Mouse (Mus musculus): Measurements from ENCODE around the gene Rnf152. TPM values are rescaled to one million over a fixed set of nuclear protein-coding genes. Genes with fewer than 3 reads are reported as not detected.

Rnf152 gene
- total RNA-seq (2015; ENCODE audit: low replicate concordance): not detected in 2 replicates
- not detected in 2 replicates for total RNA-seq (2017; ENCODE audit: low replicate concordance)

DNA sequence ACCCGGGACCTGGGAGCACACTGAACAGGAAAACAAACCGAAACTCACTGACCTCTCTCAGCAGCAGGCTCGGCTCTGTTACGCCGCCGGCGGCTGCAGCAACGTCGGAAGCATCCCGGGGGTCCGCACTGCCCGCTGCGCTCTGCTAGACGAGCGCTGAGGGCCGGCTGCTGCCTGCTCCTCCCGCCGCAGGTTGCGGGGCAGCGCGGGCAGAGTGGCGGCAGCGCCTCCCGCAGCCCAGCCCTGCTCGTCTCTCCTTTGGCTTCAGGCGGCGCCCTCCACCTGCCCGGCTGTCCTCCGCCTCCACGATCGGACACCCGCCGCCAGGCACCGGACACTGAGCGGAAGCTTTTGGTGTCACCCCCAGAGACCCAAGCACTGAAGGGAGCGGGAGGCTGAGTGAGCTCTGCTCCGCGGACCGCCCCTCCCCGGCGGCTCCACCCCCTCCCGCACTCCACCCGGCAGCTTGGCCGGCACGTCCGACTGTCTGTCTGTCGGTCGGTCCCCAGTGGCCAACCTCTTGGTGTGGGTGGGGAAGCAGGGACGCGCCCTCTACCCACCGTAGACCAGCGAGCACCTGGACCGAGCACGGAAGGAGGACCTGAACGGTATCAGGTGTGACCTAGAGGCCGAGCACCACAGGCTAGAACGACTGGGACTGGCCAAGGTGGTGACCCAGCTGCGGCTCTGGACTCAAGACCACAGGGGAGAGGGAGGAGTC lies at the start of gene Rnf152:
Gene Rnf152 (minus strand): TSS at position 420 of the 721 bp plus-strand sequence.
- ATAC-seq (replicated peaks; ENCODE audit: low FRiP score, poor library complexity, severe bottlenecking): peak; percentile 39; the same call in 1 of the 2 replicates

DNA sequence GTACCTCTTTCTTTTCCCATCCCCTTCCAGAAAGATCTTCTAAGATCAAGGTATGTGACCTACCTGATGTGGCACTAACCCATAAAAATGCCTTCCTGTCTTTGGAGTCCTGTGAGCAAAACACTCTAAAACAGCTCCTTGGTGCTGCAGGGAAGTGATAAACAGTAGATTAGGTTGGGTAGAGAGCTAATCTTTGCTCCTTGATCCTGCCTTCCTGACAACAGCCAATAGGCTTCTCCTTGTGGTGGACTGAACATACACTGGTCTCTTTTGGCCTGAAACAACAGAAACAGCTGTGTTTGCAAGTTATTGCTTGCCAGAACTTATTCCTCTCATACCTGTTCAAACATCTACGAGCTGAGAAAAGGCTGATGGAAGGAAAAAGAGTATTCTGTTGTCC lies 46.3 kb upstream of the Rnf152 start:
- no peak for ATAC-seq (replicated peaks; ENCODE audit: low FRiP score, poor library complexity, severe bottlenecking)

DNA sequence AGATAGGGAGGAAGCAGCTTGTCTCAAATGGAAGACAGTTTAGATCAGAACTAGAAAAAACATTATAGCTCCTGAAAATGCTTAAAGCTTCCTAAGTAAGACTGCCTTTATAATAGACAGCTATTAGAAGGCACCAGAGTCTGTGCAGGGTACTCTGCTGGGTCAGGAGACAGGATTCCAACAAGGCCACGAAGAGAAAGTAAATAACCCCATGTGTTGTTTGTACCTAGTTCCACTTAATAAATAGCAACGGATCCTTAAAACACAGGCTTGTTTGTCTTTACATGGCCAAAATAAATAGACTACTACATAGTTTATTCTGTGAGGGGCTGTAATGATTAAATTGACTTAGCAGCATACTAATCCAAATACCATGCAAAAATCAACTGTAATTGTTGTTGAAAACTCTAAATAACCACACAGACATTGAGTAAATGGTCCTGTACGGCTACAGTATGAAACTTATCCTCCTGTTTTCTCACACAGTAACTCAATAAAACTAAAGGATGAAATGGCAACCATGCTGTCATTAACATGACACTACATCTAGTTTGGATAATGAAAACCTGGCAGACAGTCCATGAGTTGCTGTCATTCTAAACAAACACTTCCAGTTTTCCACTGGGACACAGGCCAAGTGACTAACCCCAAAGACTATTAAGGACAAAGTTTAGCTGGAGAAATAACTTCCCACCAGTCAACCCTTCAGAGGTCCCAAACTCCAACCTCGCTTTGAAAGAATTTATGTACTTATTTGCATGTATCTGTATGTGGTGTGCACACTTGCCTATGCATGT lies 27.8 kb upstream of the Rnf152 start:
- no peak for ATAC-seq (replicated peaks; ENCODE audit: low FRiP score, poor library complexity, severe bottlenecking)

DNA sequence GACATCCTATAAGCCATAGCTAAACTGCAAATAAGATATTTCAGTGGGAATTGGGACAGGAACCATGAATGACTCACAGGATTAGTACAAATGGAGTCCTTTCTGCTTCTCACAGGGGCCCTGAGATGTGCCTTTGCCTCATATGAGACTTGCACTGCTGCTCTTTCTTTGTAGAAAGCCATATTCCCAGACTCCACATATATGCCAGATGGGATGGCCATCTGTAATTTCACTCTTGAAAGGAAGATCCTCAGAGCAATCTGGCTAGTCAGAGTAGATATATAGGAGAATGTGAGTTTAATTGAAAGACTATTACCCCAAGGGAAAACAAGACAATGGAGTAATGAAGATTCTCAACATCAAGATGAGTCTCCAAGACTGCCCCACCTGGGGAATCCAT lies 21.0 kb upstream of the Rnf152 start:
- ATAC-seq (replicated peaks; ENCODE audit: low FRiP score, poor library complexity, severe bottlenecking): no peak

DNA sequence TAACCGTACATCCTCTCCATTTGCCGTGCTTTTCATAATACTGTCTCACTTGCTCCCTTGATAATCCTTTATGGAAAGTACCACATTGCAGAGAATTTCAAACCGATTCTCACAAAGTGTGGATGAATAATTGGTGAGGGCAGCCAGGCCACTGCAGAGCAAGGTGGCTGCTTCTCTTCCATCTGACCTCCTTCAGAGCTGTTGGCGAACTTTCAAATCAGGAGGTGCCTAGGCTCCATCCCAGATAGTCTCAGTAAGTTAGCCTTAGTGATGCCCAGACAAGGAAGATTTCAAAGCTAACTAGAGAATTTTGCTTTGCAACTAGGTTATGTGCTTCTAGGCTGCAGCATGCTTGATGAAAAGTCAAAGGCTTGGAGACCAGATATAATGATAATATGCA lies 18.1 kb upstream of the Rnf152 start:
- ATAC-seq (replicated peaks; ENCODE audit: low FRiP score, poor library complexity, severe bottlenecking): no peak

DNA sequence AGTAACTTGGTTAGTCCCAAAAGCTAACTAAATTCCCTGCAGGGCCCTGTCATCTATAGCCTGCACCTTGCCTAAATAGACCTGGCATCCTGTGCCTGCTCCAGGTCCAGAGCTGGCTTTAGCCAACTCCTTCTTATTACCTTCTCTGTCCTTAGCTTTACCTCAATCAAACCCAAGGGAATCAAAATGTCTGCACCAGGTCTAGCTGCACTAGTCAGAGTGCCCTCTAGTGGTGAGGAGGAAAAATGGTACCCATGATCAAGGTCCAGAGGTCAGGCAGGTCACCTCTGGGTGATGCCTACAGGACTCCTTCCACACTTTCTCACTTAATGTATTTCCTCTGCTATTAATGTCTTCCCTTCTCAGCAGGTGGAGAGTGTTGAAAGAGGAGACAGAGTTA lies 6.2 kb upstream of the Rnf152 start:
- ATAC-seq (replicated peaks; ENCODE audit: low FRiP score, poor library complexity, severe bottlenecking): no peak

DNA sequence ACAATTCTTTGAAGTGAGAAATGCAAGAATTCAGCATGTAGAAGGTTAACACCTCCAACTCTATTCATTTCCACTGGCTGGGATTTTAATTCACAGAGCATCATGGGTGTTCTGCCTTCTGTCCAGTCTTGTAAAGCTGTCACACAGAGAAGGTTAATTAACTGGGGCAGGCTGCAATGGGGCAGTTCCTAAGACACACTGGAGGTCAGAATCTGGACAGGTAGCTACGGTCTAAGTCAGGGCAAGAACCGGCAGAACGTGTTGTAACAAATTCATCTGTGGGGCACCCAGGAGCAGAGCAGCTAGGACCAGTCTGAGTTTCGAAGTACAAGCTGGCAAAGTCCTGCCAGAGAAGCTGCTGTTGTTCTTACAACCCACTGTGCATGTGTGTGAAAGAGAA lies 2.4 kb upstream of the Rnf152 start:
- ATAC-seq (replicated peaks; ENCODE audit: low FRiP score, poor library complexity, severe bottlenecking): no peak

DNA sequence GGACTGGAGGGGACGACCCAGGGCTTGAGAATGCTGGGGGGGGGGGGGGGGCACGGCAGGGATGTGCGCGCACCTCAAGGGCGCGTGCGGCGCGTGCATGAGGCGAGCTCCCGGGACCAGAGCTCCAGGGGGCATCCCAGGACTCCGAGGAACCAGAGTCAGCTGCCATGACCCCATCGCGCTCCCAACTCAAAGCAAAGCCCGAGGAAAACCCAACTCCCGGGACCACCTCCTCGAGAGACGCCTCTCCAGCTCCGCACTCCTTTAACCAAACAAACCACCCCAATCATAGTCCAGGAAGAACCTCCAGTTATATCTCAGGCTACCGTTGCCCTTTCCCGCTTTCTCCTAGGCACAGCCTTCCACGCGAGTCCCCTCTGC lies 610 bp downstream of the Rnf152 start:
- ATAC-seq (replicated peaks; ENCODE audit: low FRiP score, poor library complexity, severe bottlenecking): no peak

DNA sequence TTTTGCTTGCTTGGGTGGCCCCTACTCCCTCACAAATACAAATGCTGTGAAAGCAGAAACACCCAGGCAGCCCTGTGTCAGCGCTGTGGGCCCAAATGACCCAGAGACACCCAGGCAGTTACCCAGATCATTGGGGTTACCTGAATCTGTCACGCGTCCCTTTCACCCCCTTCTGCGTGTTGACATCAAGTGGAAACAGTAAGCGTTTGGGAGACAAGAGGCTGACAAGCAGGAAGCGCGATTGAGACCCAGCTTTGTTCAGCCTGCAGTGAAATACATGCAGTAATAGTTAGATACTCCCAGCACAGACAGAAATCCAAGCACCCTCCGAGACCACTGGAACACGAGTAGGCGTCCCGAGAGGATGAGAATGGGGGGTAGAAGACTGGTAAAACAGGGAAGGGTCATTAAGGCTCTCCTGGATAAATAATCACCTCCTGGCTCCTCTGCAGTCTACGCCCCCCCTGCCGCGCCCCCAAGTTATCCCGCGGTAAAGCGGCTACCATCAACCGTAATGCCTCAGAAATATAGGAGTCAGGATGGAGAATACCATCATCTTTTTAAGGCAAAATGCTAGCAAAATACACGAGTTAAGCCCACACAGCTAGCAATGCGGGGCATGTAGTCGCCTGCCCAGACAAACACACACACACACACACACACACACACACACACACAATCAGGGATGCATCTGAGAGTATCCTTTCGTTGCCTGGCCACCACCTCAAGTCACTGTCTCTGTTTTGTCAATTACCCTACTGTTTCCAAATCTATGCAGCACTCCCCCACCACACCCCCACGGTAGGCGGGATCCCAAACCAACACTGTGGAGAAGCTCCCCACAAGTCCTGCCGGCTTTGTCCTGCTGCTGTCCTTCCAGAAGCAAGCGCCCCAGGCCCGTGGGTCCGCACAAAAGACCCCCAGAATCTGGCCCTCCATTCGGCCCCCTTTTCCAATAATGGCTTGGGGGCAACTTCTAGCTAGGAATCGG lies 1.3 kb downstream of the Rnf152 start:
- ATAC-seq (replicated peaks; ENCODE audit: low FRiP score, poor library complexity, severe bottlenecking): no peak

DNA sequence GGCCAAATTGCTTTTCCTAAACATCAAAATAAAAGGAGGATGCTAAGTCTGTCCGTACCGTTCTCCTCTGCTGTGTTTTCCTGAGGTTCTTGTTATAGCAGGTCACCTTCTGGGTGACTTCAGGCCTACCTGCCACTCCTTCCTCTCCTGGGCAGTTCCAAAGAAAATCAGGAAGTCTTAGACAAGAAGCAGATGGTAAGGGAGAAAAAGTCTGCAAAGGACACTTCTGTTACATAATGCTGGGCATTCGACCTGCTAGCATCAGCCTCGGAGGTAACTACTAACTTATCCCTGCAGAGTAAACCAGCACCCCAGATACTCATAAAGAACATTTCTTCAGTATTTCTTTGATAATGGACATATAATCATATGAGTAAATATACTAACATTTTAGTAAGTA lies 4.7 kb downstream of the Rnf152 start:
- ATAC-seq (replicated peaks; ENCODE audit: low FRiP score, poor library complexity, severe bottlenecking): no peak

DNA sequence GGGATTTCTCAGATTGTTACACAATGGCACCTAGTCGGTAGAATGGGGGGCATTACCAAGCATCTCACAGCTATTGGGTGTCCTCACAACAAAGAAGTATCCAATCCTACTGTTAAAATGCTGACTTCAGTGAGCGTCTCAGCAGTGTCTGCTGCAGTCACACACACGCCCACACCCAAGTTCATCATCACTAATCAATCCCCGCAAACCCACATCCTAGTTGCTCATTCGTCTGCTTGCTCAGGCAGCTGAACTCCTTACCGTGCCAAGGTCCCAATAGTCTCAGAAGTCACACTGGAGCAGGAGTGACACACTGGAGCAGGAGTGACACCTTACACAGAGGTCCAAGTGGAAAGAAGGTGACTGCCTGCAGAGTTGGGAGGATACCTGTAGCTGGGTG lies 14.2 kb downstream of the Rnf152 start:
- no peak for ATAC-seq (replicated peaks; ENCODE audit: low FRiP score, poor library complexity, severe bottlenecking)

DNA sequence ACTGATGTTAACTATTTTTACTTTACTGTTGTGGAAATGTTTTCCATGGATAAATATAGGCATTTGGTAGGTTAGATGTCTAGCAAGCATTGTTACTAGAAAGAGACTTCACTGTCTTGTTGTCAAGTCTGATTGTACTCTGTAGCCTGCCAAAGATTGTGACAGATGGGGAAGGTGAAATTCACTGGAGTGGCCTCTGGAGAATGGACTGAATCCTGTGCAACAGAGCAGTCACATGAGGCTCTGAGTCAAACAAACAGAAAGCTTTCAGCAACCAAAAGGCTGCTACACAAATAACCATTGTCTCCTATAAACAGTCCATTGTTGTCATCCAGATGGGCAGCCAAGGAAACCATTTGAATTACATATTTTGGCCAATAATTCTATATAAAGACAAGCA lies 15.6 kb downstream of the Rnf152 start:
- ATAC-seq (replicated peaks; ENCODE audit: low FRiP score, poor library complexity, severe bottlenecking): no peak

DNA sequence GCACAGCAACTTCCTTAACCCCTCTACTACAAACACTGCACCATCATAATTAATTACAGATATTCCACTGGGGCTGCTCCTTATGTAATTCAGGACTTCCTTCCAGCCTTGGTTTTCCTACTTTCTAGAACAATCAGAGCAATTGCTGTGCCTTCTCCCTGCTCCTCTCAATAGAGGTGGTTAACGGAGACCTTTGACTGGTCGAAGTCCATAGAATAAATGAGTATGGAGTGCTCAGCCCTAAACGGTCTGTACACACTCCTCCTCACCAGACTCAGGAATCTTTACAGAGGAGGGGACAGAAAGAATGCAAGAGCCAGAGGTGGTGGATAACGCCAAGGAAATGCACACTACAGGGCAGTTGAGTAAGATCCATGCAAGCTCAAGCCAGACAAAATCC lies 19.1 kb downstream of the Rnf152 start:
- ATAC-seq (replicated peaks; ENCODE audit: low FRiP score, poor library complexity, severe bottlenecking): no peak

DNA sequence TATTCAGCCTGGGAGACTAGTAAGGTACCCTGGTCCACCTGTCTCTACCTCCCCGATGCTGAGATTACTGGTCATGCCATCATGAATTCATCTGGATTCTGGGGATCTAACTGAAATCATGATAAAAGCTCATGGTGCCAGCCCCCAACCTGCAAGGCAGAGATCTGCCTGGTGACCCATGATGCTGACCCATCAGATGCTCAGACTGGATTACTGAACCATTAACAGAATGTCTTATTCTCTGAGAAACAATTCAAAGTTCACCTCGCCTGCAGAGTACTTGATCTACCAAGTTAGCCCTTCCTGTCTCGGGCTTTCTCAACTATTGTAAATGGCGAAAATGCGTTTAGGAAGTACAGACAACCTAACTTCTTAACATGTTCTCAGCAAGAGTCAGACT lies 20.4 kb downstream of the Rnf152 start:
- no peak for ATAC-seq (replicated peaks; ENCODE audit: low FRiP score, poor library complexity, severe bottlenecking)

DNA sequence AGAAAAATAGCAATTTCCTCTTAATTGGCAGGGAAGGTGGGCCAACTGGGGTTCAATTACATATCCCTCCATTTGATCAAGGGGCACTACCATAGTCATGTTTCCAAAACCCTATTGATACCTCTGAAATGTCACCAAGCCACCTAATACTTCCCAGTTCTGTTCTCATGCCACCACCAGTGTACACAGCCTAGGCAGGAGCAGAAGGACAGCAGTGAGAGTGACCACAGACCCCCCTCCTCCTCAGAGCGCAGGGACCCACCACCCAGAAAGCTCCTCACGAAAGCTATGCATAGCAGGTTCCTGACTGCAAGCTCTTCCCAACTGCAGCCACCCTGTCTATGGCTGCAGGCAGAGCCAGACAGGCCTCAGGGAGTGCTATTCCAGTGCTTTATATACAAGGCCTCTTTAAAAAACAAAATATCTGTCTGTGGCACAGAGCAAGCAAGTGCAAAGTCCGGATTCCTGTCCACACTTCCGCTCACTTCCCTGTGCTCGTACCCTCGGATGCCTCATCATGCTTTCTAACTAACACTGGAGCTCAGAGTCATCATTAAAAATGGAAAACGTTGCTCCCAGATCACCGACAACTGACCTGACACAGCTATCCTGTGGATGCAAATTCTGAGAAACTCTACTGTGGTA lies 24.3 kb downstream of the Rnf152 start:
- no peak for ATAC-seq (replicated peaks; ENCODE audit: low FRiP score, poor library complexity, severe bottlenecking)

DNA sequence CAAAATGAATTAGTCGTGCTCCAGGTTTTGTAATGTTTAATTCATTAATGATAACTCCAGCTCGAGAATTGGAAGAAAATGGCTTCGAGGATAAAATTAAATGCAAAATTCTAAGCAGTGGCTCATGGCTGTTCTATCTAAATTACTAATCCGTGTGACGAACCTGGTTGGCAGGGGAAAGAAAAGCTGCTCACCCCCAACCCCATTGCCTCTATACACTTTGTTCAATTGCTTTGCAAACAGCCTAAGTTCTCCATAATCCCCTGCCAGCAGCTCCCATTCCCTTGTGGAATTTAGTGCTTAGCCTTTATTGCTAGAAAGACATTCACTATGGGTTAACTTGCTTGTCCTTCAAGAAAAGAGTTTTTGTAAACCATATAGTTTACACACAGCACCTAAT lies 24.9 kb downstream of the Rnf152 start:
- ATAC-seq (replicated peaks; ENCODE audit: low FRiP score, poor library complexity, severe bottlenecking): no peak

DNA sequence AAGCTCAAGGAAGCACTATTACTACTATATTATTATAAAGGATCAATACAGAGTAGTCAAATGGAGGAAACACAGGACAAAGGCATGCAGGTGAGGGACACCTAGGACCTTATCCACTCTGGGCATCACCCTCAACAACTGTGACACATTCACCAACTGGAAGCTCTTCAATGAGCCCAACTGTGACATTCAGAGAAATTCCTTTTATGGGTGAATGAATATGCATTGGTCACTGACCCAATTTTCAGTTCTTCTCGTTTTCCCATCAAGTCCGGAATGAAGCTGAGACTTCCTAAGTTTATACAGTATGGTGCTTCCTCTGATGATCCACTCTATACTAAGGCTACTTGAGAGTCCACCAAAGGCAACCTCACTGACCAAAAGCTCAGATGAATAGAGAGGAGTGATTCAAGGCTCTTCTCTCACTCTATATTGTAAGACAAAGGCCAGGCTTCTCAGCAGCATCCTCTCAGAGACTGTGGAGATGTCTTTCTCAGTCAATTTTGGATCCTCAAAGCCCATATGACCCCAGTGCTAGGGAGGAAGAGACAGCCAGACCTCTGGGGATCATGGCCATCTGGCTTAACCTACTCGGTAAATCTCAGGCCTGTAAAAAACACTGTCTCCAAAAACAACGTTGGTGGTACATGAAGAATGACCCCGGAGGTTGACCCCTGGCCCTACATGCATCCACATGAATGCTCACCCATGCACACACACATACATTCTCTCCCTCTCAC lies 25.8 kb downstream of the Rnf152 start:
- no peak for ATAC-seq (replicated peaks; ENCODE audit: low FRiP score, poor library complexity, severe bottlenecking)

DNA sequence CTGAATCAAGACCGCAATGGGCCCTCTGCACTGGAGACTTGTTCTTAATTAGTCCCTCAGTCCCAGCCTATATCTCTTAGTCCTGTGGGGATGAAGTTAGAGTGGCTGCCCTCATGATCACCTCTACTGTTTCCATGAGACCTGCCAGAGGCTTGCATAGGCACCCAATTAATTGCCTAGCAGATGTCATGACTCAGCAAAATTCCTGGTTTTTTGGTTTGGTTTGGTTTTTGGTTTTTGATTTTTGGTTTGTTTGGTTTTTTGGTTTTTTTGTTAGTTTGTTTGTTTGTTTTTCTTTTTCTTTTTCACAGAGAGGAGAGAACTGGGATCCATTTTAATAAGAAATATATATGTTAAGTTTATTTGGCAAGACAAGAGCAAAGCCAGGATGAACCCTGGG lies 28.7 kb downstream of the Rnf152 start:
- ATAC-seq (replicated peaks; ENCODE audit: low FRiP score, poor library complexity, severe bottlenecking): no peak

DNA sequence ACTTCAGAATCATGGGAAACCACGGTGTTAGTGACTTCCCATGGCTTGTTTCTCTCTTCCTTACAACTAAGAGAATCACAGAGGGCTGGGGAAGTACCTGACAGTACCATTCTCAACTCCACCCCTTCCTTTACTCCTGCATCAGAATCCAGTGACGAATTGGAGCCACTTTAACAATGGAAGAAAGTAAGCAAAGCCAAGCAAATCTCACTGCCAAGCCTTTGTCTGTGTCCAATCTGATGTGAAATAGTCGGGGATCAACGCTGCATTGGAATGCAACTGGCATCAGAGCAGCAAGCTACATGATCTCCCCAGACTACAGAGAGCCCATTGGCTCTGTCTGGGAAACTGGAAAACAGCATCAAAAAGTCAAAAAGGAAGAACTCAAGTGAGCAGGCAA lies 31.9 kb downstream of the Rnf152 start:
- no peak for ATAC-seq (replicated peaks; ENCODE audit: low FRiP score, poor library complexity, severe bottlenecking)

Data from erythroid progenitor cell, adult 5-6 weeks (primary cell).